Mouse (Mus musculus) spleen, postnatal 36 days (tissue): Measurements from ENCODE around the gene Mylpf.

Experiments used
- DNase-seq, 2 experiments: peaks; one replicate each; pipeline ENCODE4 v3.0.0; 2022; ENCODE audit warnings: low spot score in 2 of 2, mixed read lengths in 1 of 2

Mylpf gene

DNA sequence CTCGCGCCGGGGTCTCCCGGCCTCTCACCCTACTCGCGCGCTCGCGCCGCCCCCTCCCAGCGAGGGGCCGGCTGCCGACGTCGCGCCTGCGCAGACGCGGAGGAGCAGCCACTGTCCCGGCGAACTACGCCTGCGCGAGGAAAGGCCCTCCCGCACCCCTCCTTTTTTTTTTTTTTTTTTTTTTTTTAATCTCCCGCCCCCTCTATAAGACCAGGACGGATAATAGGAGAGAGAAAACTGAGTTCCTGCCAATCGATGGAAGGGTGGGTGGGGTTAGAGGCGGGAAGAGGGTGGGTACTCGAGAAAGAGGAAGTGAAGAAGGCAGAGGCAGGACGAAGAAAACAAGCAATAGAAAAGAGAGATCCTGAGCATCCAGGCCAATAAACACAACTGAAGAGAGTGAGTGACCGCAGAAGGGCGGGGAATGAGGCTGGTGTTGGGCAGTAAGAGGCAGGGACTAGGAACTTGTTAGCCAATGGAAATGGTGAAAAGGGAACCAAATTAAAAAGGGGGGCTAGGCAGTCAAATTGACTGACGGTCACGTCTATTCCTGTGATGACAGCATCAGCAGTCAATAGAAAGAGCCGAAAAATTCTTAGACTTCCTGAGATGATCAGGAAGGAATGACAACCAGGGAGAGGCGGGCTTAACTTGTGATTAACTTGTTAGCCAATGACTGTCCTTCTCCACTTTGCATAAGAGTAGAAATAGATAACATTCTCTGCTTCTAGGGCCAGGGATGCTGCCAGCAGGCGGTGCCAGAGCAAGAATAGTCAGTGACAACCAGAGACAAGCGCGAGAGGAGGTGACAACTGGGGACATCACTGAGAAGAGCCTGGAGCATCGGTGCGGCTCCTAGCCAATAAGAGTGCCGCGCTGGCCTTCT lies at the start of gene Mylpf:
Gene Mylpf, plus strand, starts transcription at position 338 of the 886 bp plus-strand sequence.
- peak; percentile 96 to 97 for DNase-seq

DNA sequence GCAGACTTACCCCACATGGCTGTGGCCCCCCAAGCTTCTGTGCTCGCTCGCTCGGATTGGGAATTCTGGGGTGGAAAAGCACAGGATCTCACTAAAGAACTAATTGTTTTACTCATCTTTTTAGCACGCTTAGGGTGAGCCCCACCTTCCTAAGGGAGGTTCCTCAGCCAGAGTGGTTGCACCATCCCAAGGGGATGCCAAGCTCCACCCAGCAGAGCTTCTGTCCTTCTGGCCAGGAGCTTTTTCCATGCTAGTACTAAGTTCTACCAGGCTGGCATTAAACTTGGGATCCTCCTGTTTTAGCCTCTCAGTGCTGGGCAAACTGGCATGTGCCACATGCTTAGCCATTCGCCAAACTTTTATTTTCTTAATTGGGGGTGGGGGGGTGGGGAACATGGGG lies 46.1 kb upstream of the Mylpf start:
- DNase-seq, result no peak

DNA sequence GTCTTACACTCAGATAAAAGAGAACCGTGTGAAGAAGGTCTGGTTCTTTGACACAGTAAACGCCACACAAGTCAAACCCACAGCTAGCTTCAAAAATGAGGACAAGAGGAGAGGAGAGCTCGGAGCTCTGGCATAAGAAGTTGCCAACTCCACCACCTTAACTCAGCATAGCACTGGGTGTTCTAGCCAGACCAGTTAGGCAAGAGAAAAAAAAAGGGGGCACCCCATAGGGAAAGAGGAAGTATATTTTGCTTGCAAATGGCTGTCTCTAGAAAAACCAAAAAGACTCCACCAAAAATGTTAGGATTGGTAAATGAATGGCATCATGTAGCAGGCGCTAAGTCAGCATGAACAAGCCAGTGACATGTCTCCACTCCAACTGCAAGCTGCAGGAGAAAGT lies 44.7 kb upstream of the Mylpf start:
- DNase-seq, result peak; percentile 25 to 34

DNA sequence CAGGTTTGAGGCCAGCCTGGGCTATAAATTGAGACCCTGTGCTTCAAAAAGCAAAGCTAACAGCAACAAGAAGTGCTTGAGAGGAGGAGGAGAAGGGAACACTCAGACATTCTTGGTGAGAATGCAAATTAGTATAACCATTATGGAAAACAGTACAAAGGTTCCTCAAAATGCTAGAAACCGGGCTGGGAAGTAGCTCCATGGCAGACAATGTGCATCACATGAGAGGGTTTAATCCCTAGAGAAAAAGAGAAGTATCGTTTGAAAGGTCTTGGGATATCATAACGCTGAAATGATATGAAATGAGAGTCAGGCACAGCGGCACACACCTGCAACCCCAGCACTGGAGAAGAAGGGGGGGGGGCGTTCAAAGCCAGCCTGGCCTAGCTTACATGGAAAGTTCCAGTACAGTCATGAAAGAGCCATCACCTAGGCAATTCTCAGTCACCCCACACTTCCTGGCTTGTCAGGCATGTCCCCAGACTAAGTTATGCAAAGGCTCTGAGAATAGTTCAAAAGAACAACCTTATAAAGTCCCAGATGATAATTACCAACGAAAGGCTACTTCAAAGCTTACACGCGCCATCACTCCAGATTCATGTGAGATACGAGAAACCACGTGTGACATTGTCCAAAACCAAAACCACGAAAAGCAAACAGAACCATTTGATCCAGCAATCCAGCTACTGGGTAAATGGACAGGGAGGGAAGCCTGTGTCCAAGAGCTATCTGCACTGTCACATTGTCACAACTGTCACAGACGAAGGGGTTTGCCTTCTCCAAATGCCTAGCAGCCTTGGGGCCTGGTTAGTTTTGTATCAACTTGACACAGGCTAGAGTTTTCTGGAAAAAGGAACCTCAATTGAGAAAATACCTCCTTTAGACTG lies 42.8 kb upstream of the Mylpf start:
- peak; percentile 32 to 35 for DNase-seq

DNA sequence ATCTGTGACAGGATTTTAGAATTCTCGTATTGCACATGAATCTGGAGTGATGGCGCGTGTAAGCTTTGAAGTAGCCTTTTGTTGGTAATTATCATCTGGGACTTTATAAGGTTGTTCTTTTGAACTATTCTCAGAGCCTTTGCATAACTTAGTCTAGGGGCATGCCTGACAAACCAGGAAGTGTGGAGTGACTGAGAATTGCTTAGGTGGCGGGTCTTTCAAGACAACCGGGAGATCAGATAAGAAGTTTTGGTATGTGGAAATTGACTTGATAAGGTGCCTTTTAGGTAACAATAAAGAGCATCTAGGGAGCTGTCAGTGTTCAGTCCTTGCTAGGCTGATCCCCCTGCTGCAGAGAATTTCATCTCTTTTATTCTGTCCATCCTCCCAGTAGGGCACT lies 42.2 kb upstream of the Mylpf start:
- no peak for DNase-seq

DNA sequence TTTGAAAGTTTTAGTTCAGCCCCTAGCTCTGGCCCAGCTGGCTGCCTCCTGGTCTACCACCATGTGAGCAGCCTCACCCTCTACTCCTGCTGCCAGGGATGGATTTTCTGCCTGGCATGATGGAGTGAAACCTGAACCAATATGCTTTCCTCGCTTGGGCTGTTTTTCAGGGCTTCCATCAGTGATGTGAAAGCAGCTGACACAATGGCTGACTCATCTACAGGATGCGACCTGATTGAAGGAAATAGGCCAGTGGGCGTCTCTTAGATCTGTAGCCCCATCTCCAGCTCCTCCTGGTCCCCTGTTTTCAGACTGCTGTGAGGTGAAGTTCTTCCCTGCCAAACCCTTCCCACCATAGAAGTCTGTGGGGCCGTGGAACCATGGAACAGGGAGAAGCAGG lies 31.8 kb upstream of the Mylpf start:
- no peak for DNase-seq

DNA sequence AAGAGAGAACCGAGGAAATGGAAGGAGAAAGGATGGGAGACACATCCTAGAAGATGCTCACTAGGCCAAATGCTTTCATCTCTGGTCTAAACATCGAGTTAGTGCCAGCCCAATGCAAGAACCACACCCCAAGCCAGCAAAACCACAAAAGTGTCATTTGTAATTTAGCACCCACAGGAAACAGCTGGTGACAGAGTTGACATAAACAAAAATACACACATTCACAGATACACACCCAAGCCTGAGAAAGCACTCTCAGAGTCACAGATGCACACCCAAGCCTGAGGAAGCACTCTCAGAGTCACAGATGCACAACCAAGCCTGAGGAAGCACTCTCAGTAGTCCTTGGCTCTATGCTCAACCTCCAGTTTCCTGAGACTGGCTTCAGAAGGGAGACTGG lies 27.9 kb upstream of the Mylpf start:
- peak; percentile 59 to 61 for DNase-seq

DNA sequence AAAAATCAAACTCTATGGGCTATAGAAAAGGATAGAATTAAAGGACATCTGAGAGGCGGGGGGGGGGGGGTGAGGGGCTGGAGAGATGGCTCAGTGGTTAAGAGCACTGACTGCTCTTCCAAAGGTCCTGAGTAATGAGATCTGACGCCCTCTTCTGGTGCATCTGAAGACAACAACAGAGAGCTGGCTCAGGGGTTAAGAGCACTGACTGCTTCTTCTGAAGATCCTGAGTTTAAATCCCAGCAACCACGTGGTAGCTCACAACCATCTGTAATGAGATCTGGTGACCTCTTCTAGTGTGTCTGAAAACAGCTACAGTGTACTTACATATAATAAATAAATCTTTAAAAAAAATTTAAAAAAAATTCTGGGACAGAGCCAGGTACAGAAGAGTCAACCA lies 27.0 kb upstream of the Mylpf start:
- peak in 1 of 2 experiments; percentile 39 for DNase-seq

DNA sequence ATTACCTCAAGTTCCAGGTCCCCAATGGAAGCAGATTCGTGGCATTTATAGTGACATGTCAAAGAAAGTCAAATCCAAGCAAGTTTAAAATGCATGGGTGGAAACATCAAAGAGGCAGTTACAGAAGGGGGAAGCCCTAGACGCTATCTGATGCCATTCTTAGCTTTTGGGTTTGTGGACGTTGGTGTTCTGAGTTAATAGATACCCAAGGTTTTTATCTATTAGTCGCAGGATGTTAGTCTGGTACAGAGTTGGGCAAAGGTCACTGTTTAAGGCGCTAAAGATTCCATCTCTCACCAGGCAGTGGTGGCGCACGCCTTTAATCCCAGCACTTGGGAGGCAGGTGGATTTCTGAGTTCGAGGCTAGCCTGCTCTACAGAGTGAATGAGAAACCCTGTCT lies 25.3 kb upstream of the Mylpf start:
- no peak for DNase-seq

DNA sequence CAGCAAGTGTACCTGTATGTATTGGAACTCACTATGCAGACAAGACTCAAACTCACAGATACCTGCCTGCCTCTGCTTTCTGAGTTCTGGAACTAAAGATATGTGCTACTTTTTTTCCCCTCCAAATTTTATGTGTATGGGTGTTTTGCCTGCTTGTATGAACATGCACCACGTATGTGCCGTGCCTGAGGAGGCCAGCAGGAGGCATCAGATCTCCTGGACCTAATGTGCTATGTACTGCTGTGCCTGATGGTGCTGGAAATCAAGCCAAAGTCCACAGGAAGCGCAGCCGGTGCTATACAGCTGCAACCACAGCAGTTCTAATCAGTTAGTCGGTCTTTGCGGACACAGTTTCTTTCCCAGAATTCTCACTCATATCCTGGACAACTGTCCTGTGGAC lies 24.9 kb upstream of the Mylpf start:
- DNase-seq, result peak in 1 of 2 experiments; percentile 32

DNA sequence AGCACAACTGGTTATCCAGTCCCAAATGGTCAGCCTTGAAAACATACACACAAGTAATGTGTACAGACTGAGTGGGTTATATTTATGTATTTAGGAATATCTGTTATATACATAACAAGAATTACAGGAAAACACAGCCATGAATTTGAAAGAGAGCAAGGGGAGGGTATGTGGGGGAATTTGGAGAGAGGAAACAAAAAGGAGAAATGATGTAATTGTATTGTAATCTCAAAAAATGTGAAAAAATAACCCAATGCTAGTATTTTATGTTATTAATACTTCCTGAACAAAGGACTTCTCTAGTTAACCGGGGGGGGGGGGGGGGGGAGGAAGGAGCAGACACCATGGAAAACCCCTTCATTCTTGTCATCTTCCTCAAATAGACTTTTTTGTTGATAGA lies 24.0 kb upstream of the Mylpf start:
- no peak for DNase-seq

DNA sequence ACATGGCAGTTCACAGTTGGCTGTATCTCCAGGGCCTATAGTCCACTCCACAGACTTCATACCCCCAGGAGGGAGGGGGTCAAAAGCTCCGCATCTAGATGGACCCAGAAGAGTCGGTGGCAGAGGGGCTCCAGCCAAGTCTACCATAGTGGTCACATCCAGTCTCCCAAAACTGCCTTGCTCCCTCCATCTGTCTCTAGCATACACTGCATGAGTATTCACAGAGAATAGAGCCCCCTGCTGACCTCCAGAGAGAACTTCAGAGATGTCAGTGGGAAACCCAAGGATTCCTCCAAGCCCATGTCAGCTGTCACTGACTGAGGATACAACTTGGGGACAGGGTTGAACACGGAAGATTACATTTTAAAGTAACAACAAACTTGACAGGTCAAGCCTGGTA lies 23.1 kb upstream of the Mylpf start:
- DNase-seq, result no peak

DNA sequence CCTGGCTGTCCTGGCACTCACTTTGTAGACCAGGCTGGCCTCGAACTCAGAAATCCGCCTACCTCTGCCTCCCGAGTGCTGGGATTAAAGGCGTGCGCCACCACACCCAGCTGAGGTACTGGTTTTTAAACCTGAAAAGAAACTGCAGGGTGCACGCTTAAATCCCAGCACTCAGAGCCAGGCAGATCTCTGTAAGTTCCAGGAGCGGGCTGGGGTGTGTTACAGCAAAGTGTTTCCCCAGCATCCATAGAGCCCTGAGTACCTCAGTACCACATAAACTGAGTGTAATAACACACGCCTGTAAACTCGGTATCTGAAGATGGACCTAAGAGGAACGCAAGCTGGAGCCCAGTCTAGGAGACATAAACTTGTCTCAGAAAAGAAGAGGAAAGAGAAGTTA lies 21.3 kb upstream of the Mylpf start:
- no peak for DNase-seq

DNA sequence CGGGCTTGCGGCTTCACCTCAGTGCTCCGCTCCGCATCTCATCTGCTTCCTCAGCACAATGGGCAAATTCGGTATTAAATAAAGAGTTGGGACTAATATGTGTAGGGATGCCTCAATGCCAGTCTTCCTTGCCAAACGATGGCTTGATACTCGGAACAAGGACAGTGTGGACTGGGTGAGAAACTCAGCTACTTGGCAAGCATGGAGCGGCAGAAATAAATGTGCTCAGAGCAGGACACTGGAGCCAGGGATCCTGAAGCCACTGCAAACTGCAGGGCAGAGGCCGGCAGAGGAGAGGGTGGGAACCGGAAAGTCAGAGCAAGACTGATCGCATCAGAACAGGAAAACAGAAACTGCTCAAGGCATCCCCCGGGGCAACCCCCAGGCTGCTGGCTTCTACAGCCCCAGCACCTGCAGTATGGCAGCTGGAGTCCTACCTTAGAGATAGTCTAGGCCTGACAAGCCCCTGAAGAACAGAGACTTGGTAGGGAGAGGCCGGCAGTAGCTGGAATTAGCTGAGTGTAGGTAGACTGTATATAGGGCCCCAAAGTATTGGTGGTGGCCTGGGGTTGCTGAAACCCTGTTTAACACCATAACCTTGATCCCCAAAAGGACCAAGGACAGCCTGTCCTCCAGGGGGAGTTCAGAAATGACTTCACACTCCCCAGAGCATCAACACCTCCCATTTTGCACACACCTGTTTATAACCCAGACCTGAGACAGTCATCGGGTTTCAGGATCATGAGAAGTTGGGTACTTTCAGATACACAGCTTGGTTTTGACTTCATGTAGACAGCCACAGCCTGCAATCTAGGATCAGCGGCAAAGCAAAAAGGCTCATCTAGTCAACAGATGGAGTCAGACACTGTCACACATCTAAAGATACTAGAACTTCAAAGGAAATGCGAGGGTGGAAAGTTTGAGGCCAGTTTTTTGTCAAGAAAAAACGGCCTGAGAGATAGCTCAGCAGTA lies 20.1 kb upstream of the Mylpf start:
- DNase-seq, result peak in 1 of 2 experiments; percentile 32

DNA sequence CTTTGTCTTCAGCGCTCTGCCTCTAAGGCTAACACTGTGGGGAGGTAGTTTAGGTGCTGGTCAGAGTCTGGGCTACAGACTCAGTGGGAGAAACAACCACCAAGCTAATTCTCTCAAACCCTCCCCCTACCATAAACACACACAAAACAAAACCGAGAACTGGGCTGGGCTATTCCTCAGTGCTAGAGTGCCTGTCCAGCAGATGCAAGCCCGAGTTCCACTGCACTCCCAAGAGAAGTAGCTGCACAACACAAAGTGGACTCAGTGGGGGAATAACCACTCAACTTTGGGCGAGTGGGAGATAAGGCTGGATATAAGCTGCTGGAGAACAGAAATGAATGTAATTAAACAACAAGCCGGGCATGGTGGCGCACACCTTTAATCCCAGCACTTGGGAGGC lies 18.0 kb upstream of the Mylpf start:
- DNase-seq, result no peak

DNA sequence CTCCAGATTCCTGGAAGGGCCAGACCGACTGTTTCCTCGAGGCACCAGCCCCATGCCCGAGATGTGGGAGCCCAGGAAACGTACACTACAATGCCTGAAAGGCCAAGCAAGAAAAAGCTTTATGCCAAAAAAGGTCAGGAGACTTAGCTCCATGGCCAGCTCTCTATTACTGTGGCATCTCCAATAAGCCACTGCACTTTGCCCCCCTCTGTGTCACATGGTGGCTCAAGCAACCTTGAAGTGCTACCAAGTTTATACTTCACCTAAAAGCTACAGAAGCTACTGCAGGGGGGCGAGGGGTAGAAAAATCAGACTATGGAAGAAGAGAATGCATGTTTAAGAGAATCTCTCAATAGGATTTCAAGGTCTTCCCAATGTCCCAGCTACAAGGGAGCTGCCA lies 15.7 kb upstream of the Mylpf start:
- no peak for DNase-seq

DNA sequence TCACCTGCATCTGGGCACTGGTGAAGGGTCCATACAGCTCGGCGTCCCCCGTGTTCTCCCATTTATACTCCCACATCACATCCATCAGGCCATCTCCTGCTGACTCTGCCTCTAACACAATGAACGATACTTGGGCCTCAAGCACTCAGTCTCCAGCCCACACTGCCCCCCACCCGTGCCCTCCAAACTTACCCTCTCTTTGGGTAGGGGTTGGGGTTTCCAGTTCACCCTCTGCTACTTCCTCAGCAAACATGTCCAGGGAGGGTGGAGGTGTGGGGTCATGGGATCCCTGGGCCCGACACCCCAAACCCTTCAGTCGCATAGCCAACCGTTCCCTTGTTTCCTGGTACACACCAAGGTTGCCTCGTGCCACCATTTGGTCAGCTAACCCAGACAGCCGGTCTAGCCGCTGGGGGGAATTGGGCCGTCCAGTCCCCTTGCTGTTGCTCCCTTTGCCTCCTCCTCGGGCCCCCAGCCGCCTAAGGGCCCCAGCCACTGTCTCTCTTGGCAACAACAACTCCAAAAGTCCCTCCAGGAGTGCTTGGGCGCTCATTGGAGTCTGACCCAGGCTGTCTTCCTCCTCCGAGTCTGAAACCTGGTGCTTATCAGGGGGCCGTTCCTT lies 14.6 kb upstream of the Mylpf start:
- DNase-seq, result no peak

DNA sequence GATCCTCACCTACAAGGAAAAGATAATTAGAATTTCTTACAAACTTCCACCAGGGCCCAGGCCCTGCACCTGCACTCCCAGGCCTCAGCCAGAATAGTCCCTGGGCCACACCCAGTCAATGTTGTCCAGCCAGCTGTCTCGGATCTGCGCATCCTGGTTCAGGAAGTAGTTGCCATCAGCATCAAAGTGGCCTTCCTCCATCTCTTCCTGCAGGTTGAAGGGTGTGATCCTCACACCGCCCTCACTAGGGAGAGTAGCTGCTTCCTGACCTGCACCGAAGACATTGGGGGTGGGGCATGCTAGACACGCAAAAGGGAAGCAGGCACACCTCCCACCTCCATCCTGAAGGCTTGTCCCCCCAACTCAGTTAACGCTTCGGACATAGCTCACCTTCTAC lies 14.1 kb upstream of the Mylpf start:
- DNase-seq, result no peak

DNA sequence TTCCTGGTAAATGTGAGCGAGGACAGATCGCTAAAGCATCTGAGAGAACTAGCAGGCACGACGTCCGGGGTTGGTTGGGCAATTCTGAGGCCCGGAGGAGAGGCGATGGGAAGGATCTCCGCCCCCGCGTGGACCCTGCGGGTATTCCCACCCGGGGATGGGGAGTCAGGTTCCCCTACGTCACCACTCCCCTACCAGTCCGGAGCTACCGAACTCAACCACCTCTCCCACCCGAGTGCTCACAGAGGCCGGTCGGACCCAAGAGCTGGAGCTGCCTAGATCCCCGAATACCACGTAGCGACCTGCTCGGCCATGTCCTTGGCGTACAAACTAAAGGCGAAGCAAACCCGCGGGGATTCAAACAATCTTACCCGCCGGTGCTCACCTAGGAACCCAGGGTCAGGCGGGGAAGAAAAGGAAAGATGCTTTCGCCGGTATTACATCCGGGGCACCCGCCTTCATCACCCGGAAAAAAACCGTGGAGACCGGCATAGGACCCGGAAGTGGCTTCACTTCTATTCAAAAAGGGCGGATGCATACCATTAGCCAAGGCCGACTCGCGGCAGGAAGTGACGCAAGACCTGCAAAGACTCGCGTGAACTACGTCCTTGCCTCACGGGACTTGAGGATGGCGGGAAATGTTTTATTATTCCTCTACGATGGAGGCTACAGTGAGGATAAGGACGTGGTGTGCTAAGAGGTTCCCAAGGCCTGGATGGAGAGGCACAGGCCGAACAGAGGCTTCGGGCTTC lies 13.0 kb upstream of the Mylpf start, which contains the start of gene Cd2bp2:
Gene Cd2bp2, minus strand, starts transcription at position 507 of the 752 bp plus-strand sequence.
- DNase-seq, result peak; percentile 95 to 97

DNA sequence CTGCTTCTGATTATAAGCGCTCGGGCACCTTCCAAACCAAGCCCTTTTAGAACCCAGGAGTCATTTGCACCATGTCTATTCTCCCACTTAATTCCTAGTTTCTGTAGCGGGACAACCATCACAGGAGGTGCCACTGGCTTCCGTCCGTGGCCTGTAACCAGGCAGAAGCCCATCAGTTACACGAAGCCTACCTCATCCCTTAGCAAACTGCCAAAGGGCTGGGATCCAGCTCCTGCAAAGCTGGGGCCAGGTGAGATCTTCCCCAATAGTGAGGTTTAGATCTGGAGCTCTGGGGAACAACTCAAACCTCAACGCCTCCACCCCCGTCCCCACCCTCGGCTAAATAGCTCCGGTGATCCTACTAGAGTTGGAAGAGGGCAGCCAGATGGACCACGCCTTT lies 12.2 kb upstream of the Mylpf start:
- DNase-seq, result no peak
